Comparison of ENCODE assay signal across 8 mouse cellular contexts in the genomic region with DNA sequence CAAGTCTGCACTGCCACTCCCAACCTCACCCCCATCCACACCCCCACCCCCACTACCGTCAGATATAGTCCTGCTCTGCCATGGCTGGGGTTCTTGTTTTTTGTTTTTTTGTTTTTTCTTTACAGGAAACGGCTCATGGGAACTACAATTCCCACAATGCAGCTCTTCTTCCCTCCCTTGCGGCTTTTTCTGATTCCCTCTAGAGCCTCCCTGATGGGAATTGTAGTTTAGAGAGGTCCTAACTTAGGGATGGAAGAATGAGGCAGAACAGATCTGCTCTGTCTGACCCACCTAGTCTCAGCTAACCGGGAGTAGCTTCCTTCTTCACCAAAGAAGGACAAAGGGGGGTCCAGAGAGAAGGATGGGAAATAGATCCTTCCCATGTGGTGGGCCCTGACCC.
DNase-seq lines count a peak whose midpoint lies in the region; ATAC-seq lines count a peak whose summit lies in the region.

No protein-coding gene starts in this region.

- H3K27ac ChIP-seq in hindbrain, embryonic 16.5 days (ENCODE audit: low read depth, low read length), result no peak overlapping the region
- no peak overlapping the region for H3K27ac ChIP-seq in neural tube, embryonic 13.5 days (replicated peaks)

- H3K4me1 ChIP-seq in hindbrain, embryonic 16.5 days (ENCODE audit: control insufficient read depth, insufficient read depth, low read depth, low read length), result peaks cover 4% of the 10 kb centered on the region; the same call in 1 of the 2 replicates
- H3K4me1 ChIP-seq in neural tube, embryonic 13.5 days (replicated peaks), result peaks cover 31% of the 10 kb centered on the region

- no peaks in the 10 kb centered on the region for H3K9me3 ChIP-seq in hindbrain, embryonic 16.5 days (ENCODE audit: control insufficient read depth, low read length)
- H3K9me3 ChIP-seq in neural tube, embryonic 13.5 days, result no peaks in the 10 kb centered on the region

- WGBS in hindbrain, embryonic 16.5 days, result 20% methylated on average over 4 of the region's 4 CpGs
- WGBS in neural tube, embryonic 13.5 days, result 19% methylated on average over 4 of the region's 4 CpGs

- peak overlapping the region; percentile 40; the same call in 1 of the 2 replicates for H3K4me2 ChIP-seq in hindbrain, embryonic 16.5 days (ENCODE audit: low read length)
- H3K4me2 ChIP-seq in neural tube, embryonic 13.5 days, result peak overlapping the region; percentile 15; the same call in 1 of the 2 replicates

- intact Hi-C loops in heart, postnatal 36 days (cut with DNase I), result no loop called here

- peak; percentile 60 for ATAC-seq in hindbrain, embryonic 16.5 days
- no peak for ATAC-seq in neural tube, embryonic 13.5 days (ENCODE audit: low read depth)
- no peak for ATAC-seq in megakaryocyte, adult 5-6 weeks (ENCODE audit: poor library complexity, severe bottlenecking)

- H3K36me3 ChIP-seq in hindbrain, embryonic 16.5 days (ENCODE audit: control insufficient read depth, insufficient read depth, low read length), result no peaks in the 10 kb centered on the region
- H3K36me3 ChIP-seq in neural tube, embryonic 13.5 days, result no peaks in the 10 kb centered on the region

- H3K4me3 ChIP-seq in hindbrain, embryonic 16.5 days (ENCODE audit: low read length), result no peak overlapping the region
- no peak overlapping the region for H3K4me3 ChIP-seq in neural tube, embryonic 13.5 days

- H3K27me3 ChIP-seq in hindbrain, embryonic 16.5 days (replicated peaks; ENCODE audit: control insufficient read depth, insufficient read depth, low read length), result no peaks in the 10 kb centered on the region
- no peaks in the 10 kb centered on the region for H3K27me3 ChIP-seq in neural tube, embryonic 13.5 days

- DNase-seq in heart, adult 18-20 months, result peak; percentile 22
- DNase-seq in heart, postnatal 36 days, result no peak
- DNase-seq in right cerebral cortex, adult 2 months (ENCODE audit: low spot score in 2 of 2), result peak; percentile 56 to 65
- no peak for DNase-seq in right cerebral cortex, postnatal 25 days
- no peak for DNase-seq in thymus, postnatal 10 days (ENCODE audit: low spot score in 2 of 2)

- H3K9ac ChIP-seq in hindbrain, embryonic 16.5 days (ENCODE audit: low read depth, low read length), result no peak overlapping the region
- no peak overlapping the region for H3K9ac ChIP-seq in neural tube, embryonic 13.5 days

Comparison
In these comparisons a context has a peak if more than half of its experiments do, and no peak if none do; other contexts are left out.
1. DNase-seq: peak in heart, adult 18-20 months (2 of 2) and right cerebral cortex, adult 2 months (2 of 2); none in heart, postnatal 36 days (0 of 2), right cerebral cortex, postnatal 25 days (single experiment) and thymus, postnatal 10 days (0 of 2).